Mouse (Mus musculus) urinary bladder, postnatal 4 days (tissue): ENCODE results near the gene Mapk14.

ENCODE experiments used
- DNase-seq, 2 experiments: peaks; one replicate each; pipeline ENCODE4 v3.0.0; 2021 to 2022; ENCODE audit warnings: low spot score in 2 of 2

Mapk14 gene

GRCm38 (mm10) chr17:28690776-28691686 is at the start of gene Mapk14:
Gene Mapk14 (plus strand): TSS chr17:28691329.
- peak; percentile 100 for DNase-seq

- DNase-seq = no peak
Observed at GRCm38 (mm10) chr17:28643697-28644096, 47.4 kb upstream of the Mapk14 start.

GRCm38 (mm10) chr17:28644112-28644511 is 47.0 kb upstream of the Mapk14 start:
- DNase-seq = no peak

- no peak for DNase-seq
Observed at GRCm38 (mm10) chr17:28646221-28646620, 44.9 kb upstream of the Mapk14 start.

GRCm38 (mm10) chr17:28648607-28649370 is 42.3 kb upstream of the Mapk14 start:
- no peak for DNase-seq

GRCm38 (mm10) chr17:28650268-28650667 is 40.9 kb upstream of the Mapk14 start:
- DNase-seq = no peak

GRCm38 (mm10) chr17:28657936-28658335 is 33.2 kb upstream of the Mapk14 start:
- no peak for DNase-seq

GRCm38 (mm10) chr17:28659564-28659963 is 31.6 kb upstream of the Mapk14 start:
- no peak for DNase-seq

GRCm38 (mm10) chr17:28682311-28683084 is 8.6 kb upstream of the Mapk14 start:
- no peak for DNase-seq

GRCm38 (mm10) chr17:28683601-28684000 is 7.5 kb upstream of the Mapk14 start:
- DNase-seq = no peak

GRCm38 (mm10) chr17:28684631-28685030 is 6.5 kb upstream of the Mapk14 start:
- DNase-seq = no peak

- no peak for DNase-seq
Observed at GRCm38 (mm10) chr17:28687354-28687753, 3.8 kb upstream of the Mapk14 start.

- no peak for DNase-seq
Observed at GRCm38 (mm10) chr17:28689586-28690283, 1.4 kb upstream of the Mapk14 start, which contains the start of gene Slc26a8. Gene Slc26a8 (minus strand): TSS chr17:28690233.

GRCm38 (mm10) chr17:28691687-28692340 is 685 bp downstream of the Mapk14 start:
- DNase-seq = peak; percentile 62 to 69

- DNase-seq = peak in 1 of 2 experiments; percentile 24
Observed at GRCm38 (mm10) chr17:28692341-28692710, 1.2 kb downstream of the Mapk14 start.

GRCm38 (mm10) chr17:28693086-28693485 is 2.0 kb downstream of the Mapk14 start:
- no peak for DNase-seq

- no peak for DNase-seq
Observed at GRCm38 (mm10) chr17:28694078-28694477, 2.9 kb downstream of the Mapk14 start.

- no peak for DNase-seq
Observed at GRCm38 (mm10) chr17:28694832-28695231, 3.7 kb downstream of the Mapk14 start.

- no peak for DNase-seq
Observed at GRCm38 (mm10) chr17:28696641-28697040, 5.5 kb downstream of the Mapk14 start.

- no peak for DNase-seq
Observed at GRCm38 (mm10) chr17:28697290-28698195, 6.4 kb downstream of the Mapk14 start.
